Mouse (Mus musculus): ENCODE data around the gene Acp4. TPM values are rescaled to one million over a fixed set of nuclear protein-coding genes. Genes with fewer than 3 reads are reported as not detected.
A peak's percentile ranks its signal among the peaks of the same experiment; 100 is the strongest.
"Not testable (repeated sequence)": the region's sequence is repeated elsewhere in the genome, so short reads cannot be mapped to it uniquely, and the experiment has no call there.

Acp4 gene
- polyA plus RNA-seq, 1 experiment from 2014 or later, result 0.18 TPM

- no peak for DNase-seq (ENCODE audit: low spot score)
- H3K4me3 ChIP-seq, result no peak overlapping the region
- H3K27me3 ChIP-seq (ENCODE audit: low read depth, poor library complexity, severe bottlenecking), result no peaks in the 10 kb centered on the region
- WGBS, result 69% methylated on average over 15 of the region's 15 CpGs
- no peaks in the 10 kb centered on the region for H3K9me3 ChIP-seq (replicated peaks)
- peaks cover 10% of the 10 kb centered on the region for H3K4me1 ChIP-seq
- no peak overlapping the region for H3K27ac ChIP-seq
- peaks cover 67% of the 10 kb centered on the region for H3K36me3 ChIP-seq
Observed at GRCm38 (mm10) chr7:44253023-44253616, 4.1 kb downstream of the Acp4 start.

GRCm38 (mm10) chr7:44250732-44251275 lies 6.4 kb downstream of the Acp4 start:
- H3K27me3 ChIP-seq (ENCODE audit: low read depth, poor library complexity, severe bottlenecking); H3K27ac ChIP-seq; DNase-seq (ENCODE audit: low spot score); H3K4me3 ChIP-seq; H3K9me3 ChIP-seq (replicated peaks): not testable (repeated sequence)
- H3K4me1 ChIP-seq, result peaks cover 15% of the 10 kb centered on the region
- WGBS, result 93% methylated on average over 17 of the region's 17 CpGs
- H3K36me3 ChIP-seq, result peaks cover 72% of the 10 kb centered on the region

DNA sequence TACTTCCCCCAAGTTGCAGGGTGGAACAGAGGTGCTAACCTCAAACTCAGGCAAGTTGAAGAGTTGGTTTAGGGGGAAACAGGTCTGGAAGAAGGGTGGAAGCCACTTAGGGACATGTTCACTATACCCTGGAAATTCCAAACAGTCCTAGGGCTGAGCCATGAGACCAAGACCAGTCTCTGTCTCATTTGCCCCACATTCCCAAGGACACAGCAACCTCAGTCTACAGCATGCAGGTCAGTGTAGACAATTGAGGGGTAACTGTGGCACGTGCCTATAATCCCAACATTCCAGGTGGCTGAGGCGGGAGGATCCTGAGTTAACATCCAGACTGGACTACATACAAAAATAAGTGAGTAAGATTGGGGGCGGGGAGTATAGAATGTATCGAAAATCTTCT lies 7.9 kb downstream of the Acp4 start:
- peaks cover 20% of the 10 kb centered on the region for H3K4me1 ChIP-seq
- H3K27me3 ChIP-seq (ENCODE audit: low read depth, poor library complexity, severe bottlenecking), result no peaks in the 10 kb centered on the region
- no peaks in the 10 kb centered on the region for H3K9me3 ChIP-seq (replicated peaks)
- DNase-seq (ENCODE audit: low spot score), result no peak
- no peak overlapping the region for H3K27ac ChIP-seq
- no peak overlapping the region for H3K4me3 ChIP-seq
- H3K36me3 ChIP-seq, result peaks cover 64% of the 10 kb centered on the region
- 90% methylated on average over 4 of the region's 4 CpGs for WGBS

DNA sequence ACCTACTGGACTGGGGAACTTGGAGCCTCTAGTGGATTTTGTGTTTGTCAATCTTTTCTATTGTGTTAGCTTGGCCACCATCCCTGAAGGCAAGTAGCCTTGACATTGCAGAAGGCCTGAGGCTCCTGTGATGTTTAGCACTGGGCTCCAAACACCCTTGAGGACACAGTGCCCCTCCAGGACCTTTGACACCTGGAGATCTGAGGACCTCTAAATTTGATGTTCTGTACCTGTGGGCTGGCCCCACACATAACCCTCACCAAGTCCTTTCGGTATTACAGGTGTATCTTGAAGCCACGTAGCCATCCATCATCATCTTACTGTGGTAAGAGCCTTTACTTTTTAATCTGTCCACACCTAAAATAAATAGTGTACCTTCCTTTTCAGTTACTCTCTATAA lies 9.2 kb downstream of the Acp4 start:
- Histone ChIP-seq H3K4me3 (peak overlapping the region; percentile 77), H3K36me3 (peaks cover 51% of the 10 kb centered on the region), H3K4me1 (peaks cover 20% of the 10 kb centered on the region), H3K9me3 (replicated peaks) (no peaks in the 10 kb centered on the region), H3K27ac (no peak overlapping the region), H3K27me3 (ENCODE audit: low read depth, poor library complexity, severe bottlenecking) (no peaks in the 10 kb centered on the region)
- WGBS, result 94% methylated on average over 2 of the region's 2 CpGs
- DNase-seq (ENCODE audit: low spot score), result no peak

- peak; percentile 68 for DNase-seq (ENCODE audit: low spot score)
- no peaks in the 10 kb centered on the region for H3K27me3 ChIP-seq (ENCODE audit: low read depth, poor library complexity, severe bottlenecking)
- peak overlapping the region; percentile 97 for H3K27ac ChIP-seq
- H3K4me1 ChIP-seq, result peaks cover 20% of the 10 kb centered on the region
- H3K4me3 ChIP-seq, result peak overlapping the region; percentile 77
- peaks cover 42% of the 10 kb centered on the region for H3K36me3 ChIP-seq
- H3K9me3 ChIP-seq (replicated peaks), result no peaks in the 10 kb centered on the region
- WGBS, result 0% methylated on average over 23 of the region's 23 CpGs
Observed at GRCm38 (mm10) chr7:44246984-44247470, 10.2 kb downstream of the Acp4 start.

DNA sequence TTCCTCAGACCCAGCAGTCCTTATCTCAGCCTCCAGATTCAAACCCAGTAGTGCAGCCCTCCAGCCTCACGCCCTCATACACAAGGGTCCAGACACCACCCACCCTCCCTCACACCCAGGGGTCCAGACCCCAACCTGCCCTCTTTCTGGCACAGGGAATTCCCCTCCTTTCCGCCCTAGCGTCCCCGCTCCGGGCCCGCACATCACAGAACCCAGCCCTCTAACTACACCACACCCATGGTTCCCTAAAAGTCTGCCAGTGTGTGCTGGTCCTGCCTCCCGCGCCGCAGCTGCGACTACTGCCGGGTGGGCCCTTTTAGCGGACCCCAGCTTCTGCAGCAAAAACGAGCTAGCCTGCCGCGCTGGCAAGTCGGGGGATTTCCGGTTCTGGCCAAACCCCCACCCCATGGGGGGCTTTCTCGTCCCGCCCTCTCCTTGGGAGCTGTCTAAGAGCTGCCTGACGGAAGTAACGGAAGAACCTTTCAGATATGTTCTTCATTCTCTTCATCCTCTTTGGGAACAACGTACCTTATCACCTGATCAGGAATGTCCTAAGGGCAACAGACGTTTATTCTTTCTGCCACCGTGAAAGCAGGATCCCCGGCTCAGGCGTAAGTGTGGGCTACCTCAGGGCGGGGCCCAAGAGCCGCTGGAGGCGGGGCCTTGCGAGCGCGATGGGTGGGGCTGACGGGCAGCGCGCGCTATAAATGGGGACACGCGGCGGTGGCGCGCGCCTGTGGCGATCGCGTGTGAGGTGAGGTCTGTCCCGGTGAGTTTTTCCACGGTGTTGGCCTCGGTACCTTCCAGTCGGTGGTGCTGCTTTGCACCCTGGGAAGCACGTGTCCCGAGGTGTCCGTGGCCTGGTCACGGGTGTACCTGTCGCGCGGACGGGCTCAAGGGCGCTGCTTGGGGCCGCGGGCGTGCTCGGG lies 10.9 kb downstream of the Acp4 start, which contains the start of the genes 1700028J19Rik and 2410002F23Rik:
TSS of gene 1700028J19Rik (minus strand) at position 641 of the 929 bp plus-strand sequence.
TSS of gene 2410002F23Rik (plus strand) at position 668 of the 929 bp plus-strand sequence.
- peak within 1 kb of the TSS; percentile 77 for H3K4me3 ChIP-seq
- H3K36me3 ChIP-seq, result peaks cover 37% of the 10 kb centered on the region
- H3K9me3 ChIP-seq (replicated peaks), result no peaks in the 10 kb centered on the region
- peaks cover 20% of the 10 kb centered on the region for H3K4me1 ChIP-seq
- under 1% methylated on average over 62 of the region's 62 CpGs for WGBS
- H3K27ac ChIP-seq, result peak within 1 kb of the TSS; percentile 97
- H3K27me3 ChIP-seq (ENCODE audit: low read depth, poor library complexity, severe bottlenecking), result no peaks in the 10 kb centered on the region
- peak; percentile 94 for DNase-seq (ENCODE audit: low spot score)

GRCm38 (mm10) chr7:44244080-44244479 lies 13.1 kb downstream of the Acp4 start:
- Histone ChIP-seq H3K4me1 (peaks cover 10% of the 10 kb centered on the region), H3K27me3 (ENCODE audit: low read depth, poor library complexity, severe bottlenecking) (no peaks in the 10 kb centered on the region), H3K9me3 (replicated peaks) (no peaks in the 10 kb centered on the region), H3K4me3 (no peak overlapping the region), H3K36me3 (peaks cover 14% of the 10 kb centered on the region), H3K27ac (no peak overlapping the region)
- DNase-seq (ENCODE audit: low spot score), result no peak
- 54% methylated on average over 1 of the region's 1 CpGs for WGBS

GRCm38 (mm10) chr7:44241163-44241562 lies 16.0 kb downstream of the Acp4 start:
- Histone ChIP-seq H3K9me3 (replicated peaks) (no peaks in the 10 kb centered on the region), H3K27ac (no peak overlapping the region), H3K4me1 (peaks cover 5% of the 10 kb centered on the region; the same call in 1 of the 2 replicates), H3K36me3 (no peaks in the 10 kb centered on the region), H3K27me3 (ENCODE audit: low read depth, poor library complexity, severe bottlenecking) (no peaks in the 10 kb centered on the region), H3K4me3 (no peak overlapping the region)
- no peak for DNase-seq (ENCODE audit: low spot score)
- WGBS, result 68% methylated on average over 2 of the region's 2 CpGs

GRCm38 (mm10) chr7:44240712-44241111 lies 16.5 kb downstream of the Acp4 start:
- DNase-seq (ENCODE audit: low spot score), result no peak
- WGBS, result 52% methylated on average over 1 of the region's 1 CpGs
- Histone ChIP-seq H3K36me3 (no peaks in the 10 kb centered on the region), H3K27me3 (ENCODE audit: low read depth, poor library complexity, severe bottlenecking) (no peaks in the 10 kb centered on the region), H3K4me1 (peaks cover 5% of the 10 kb centered on the region; the same call in 1 of the 2 replicates), H3K4me3 (no peak overlapping the region), H3K27ac (no peak overlapping the region), H3K9me3 (replicated peaks) (no peaks in the 10 kb centered on the region)

DNA sequence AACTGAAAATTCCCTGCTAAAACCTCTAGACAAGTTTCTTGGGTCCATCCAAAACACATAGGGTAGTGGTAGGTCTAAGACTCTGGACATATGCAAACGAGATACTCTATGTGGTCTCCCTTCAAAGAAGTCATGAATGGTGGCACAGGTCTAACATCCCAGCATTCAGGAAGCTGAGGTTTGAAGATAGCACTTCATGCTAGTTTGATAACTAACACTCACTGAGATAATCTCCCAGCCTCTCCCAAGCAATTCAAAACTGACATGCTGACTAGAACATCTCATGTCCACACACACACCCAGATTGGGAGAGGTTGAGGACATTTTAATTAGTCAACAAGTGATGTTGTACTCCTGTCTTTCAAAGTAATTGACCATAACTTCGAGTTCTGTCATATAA lies 17.3 kb downstream of the Acp4 start:
- Histone ChIP-seq H3K27me3 (ENCODE audit: low read depth, poor library complexity, severe bottlenecking) (no peaks in the 10 kb centered on the region), H3K4me1 (no peaks in the 10 kb centered on the region), H3K4me3 (no peak overlapping the region), H3K27ac (no peak overlapping the region), H3K36me3 (no peaks in the 10 kb centered on the region), H3K9me3 (replicated peaks) (no peaks in the 10 kb centered on the region)
- DNase-seq (ENCODE audit: low spot score), result no peak
- 66% methylated on average over 2 of the region's 2 CpGs for whole genome bisulfite sequencing

DNA sequence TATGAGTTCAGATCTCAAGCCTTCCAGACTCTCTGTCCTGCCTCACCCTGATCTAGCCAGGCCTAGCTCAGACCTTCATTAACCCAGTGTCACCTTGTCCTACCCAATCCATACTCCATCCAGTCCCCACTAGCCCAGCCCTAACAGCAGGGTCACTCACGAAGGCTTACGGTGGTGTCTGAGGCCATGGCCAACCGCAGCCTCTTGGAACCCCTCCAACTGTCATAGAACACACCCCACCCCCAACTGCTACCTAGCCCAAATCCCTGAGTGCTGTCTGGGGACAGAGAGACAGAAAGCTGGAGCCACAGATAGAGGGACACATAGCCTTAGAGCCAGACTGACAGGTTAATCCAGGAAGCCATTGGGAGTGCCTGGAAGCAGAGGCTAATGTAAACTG lies 21.3 kb downstream of the Acp4 start, which contains the start of gene Gm36864:
TSS of gene Gm36864 (plus strand) at position 269 of the 400 bp plus-strand sequence.
- Histone ChIP-seq H3K4me1 (no peaks in the 10 kb centered on the region), H3K9me3 (replicated peaks) (no peaks in the 10 kb centered on the region), H3K4me3 (no peak within 1 kb of the TSS), H3K27me3 (ENCODE audit: low read depth, poor library complexity, severe bottlenecking) (no peaks in the 10 kb centered on the region), H3K27ac (no peak within 1 kb of the TSS), H3K36me3 (no peaks in the 10 kb centered on the region)
- DNase-seq (ENCODE audit: low spot score), result no peak
- 89% methylated on average over 3 of the region's 3 CpGs for WGBS

- 42% methylated on average over 1 of the region's 1 CpGs for whole genome bisulfite sequencing
Observed at GRCm38 (mm10) chr7:44225076-44225475, 32.1 kb downstream of the Acp4 start, which contains the start of gene Klk1. Gene Klk1, plus strand, starts transcription at chr7:44225360.

More at GRCm38 (mm10) chr7:44225076-44225475, 32.1 kb downstream of the Acp4 start, which contains the start of gene Klk1:
- no peaks in the 10 kb centered on the region for H3K4me1 ChIP-seq
- no peak within 1 kb of the TSS for H3K4me3 ChIP-seq
- no peaks in the 10 kb centered on the region for H3K27me3 ChIP-seq (ENCODE audit: low read depth, poor library complexity, severe bottlenecking)
- H3K36me3 ChIP-seq, result no peaks in the 10 kb centered on the region
- H3K27ac ChIP-seq, result no peak within 1 kb of the TSS
- H3K9me3 ChIP-seq (replicated peaks), result no peaks in the 10 kb centered on the region
- DNase-seq (ENCODE audit: low spot score), result no peak

All from limb, embryonic 10.5 days (tissue).